Comparison of ENCODE assay signal across 19 mouse cellular contexts in genomic region chr8:125045760-125046159, GRCm38 (mm10).
"Had no signal": no experiment of that assay in that cellular context is flagged by ENCODE, and none has a peak within 500 bp of the region (broad histone marks: within the 10 kb centered on the region; RNA-seq: fewer than 3 reads in every experiment).

No protein-coding gene starts in this region.

- H3K9ac ChIP-seq: kidney, embryonic 15.5 days; limb, embryonic 13.5 days; liver, embryonic 12.5 days; liver, embryonic 15.5 days; midbrain, embryonic 12.5 days; stomach, embryonic 15.5 days had no signal

- H3K27me3 ChIP-seq: kidney, embryonic 15.5 days; limb, embryonic 13.5 days; liver, embryonic 15.5 days; stomach, embryonic 15.5 days had no signal

- DNase-seq: kidney, adult 11 months; kidney, adult 8-10 months; kidney, postnatal 10 days; kidney, postnatal 36 days; layer of hippocampus, adult 9-11 months; liver; lung, adult 18-20 months; right cerebral cortex, postnatal 4 days; thymus, adult 18-20 months; thymus, postnatal 36 days had no signal

- H3K36me3 ChIP-seq: liver, embryonic 12.5 days; liver, embryonic 15.5 days; midbrain, embryonic 12.5 days; stomach, embryonic 15.5 days had no signal

- ATAC-seq: liver, embryonic 12.5 days; midbrain, embryonic 16.5 days had no signal

- H3K27ac ChIP-seq: kidney, embryonic 15.5 days; limb, embryonic 10.5 days; limb, embryonic 13.5 days; liver, embryonic 12.5 days; liver, embryonic 15.5 days; macrophage; midbrain, embryonic 12.5 days; stomach, embryonic 15.5 days had no signal

- H3K4me3 ChIP-seq: kidney, embryonic 15.5 days; limb, embryonic 10.5 days; limb, embryonic 13.5 days; liver, embryonic 12.5 days; liver, embryonic 15.5 days; midbrain, embryonic 12.5 days; stomach, embryonic 15.5 days had no signal

- H3K4me1 ChIP-seq: liver, embryonic 12.5 days; liver, embryonic 15.5 days; midbrain, embryonic 12.5 days; stomach, embryonic 15.5 days had no signal

- H3K9me3 ChIP-seq: kidney, embryonic 15.5 days; limb, embryonic 10.5 days; limb, embryonic 13.5 days; liver, embryonic 12.5 days; liver, embryonic 15.5 days; stomach, embryonic 15.5 days had no signal

- H3K4me2 ChIP-seq: kidney, embryonic 15.5 days; limb, embryonic 13.5 days; liver, embryonic 12.5 days; liver, embryonic 15.5 days; midbrain, embryonic 12.5 days; stomach, embryonic 15.5 days had no signal
